Mouse (Mus musculus) cerebellum, adult 2 months (tissue): ENCODE measurements at regions not wholly inside any gene's neighbourhood (a gene's known extent, or its start where the extent isn't known, plus 50 kb on each side); places are given as distances from the start of the nearest gene placed in this dataset.

ENCODE experiments used
- DNase-seq, 2 experiments: peaks; one replicate each; pipeline ENCODE4 v3.0.0; 2021
- H3K27ac ChIP-seq: fragments of 200-500 bp; 2 replicates; pipeline ENCODE4 v1.5.1; 2012; ENCODE audit warnings: low read length, control low read depth, inconsistent platforms; ENCODE audit not compliant: insufficient read depth
- H3K27me3 ChIP-seq: fragments of 200-500 bp; 2 replicates; pipeline ENCODE4 v1.6.1; 2012; ENCODE audit warnings: inconsistent platforms, mild to moderate bottlenecking, low read length, moderate library complexity; ENCODE audit not compliant: control insufficient read depth, insufficient read depth
- H3K4me1 ChIP-seq: fragments of 200-500 bp; 2 replicates; pipeline ENCODE4 v1.6.1; 2011; ENCODE audit warnings: low read length; ENCODE audit not compliant: control insufficient read depth, insufficient read depth
- H3K4me3 ChIP-seq: fragments of 200-500 bp; replicated peaks from 2 replicates; pipeline ENCODE3; 2011; ENCODE audit warnings: mild to moderate bottlenecking, low read depth, low read length, control low read depth; ENCODE audit not compliant: insufficient read depth
- CTCF ChIP-seq: fragments of 200-500 bp; IDR thresholded peaks from 2 replicates; pipeline ENCODE4 v1.5.1; 2011; ENCODE audit warnings: low read depth, mild to moderate bottlenecking, control low read depth, low read length, moderate library complexity, borderline replicate concordance; ENCODE audit not compliant: insufficient read depth
- POLR2A ChIP-seq: fragments of 200-500 bp; IDR thresholded peaks from 2 replicates; pipeline ENCODE4 v1.6.1; 2011; ENCODE audit warnings: low read length, control low read depth, borderline replicate concordance; ENCODE audit not compliant: insufficient read depth
- WGBS: fragments of 180-500 bp; shearing (Covaris S2); methylation state at CpG from one replicate; pipeline ENCODE4 v1.1.7; 2018; 5-methylcytosine and 5-hydroxymethylcytosine counted together

DNA sequence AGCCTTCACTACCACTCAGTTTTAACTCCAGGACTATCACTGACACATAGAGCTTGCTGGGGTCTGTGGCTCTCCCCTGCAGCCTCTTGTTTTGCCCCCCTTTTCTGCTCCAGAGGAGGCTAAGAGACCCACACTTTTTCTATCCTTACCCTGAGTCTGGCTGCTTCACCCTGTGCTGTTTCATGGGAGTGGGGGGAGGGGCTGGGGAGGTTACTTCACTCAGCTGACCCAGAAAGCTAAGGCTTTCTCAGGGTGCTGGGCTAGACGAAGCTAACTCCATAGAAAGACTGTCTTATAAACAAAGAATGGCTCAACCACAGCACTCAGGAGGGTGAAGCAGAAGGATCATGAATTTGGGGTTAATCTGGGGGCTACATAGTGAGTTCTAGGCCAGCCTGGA, 93.9 kb downstream of the Vegfa start:
- no peaks in the 10 kb centered on the region for H3K27me3 ChIP-seq
- H3K27ac ChIP-seq = no peak overlapping the region
- H3K4me1 ChIP-seq = no peaks in the 10 kb centered on the region
- TF ChIP-seq CTCF = no peak
- no peak for TF ChIP-seq POLR2A
- DNase-seq = no peak
- 41% methylated on average over 1 of the region's 1 CpGs for WGBS
- H3K4me3 ChIP-seq = no peak overlapping the region

DNA sequence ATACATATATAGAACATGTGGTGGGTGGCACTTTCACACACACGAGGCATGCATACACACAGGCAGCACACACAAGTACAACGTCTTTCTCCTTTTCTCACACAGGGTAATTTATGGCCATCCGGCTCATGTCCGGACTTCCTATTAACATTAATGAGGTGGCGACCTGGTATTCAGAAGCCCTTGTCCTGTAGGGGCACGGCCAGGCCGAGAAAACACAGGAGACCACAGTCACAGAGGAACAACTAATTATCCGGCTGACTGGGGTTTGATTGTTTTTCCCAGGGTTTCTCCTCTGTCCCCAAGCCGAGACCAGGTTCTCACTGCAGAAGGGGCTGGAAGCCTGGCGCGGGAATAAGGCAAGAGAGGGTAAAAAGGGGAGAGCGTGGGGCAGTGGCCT, 95.6 kb downstream of the Vegfa start:
- no peak for TF ChIP-seq POLR2A
- no peak for TF ChIP-seq CTCF
- no peak for DNase-seq
- WGBS = 59% methylated on average over 12 of the region's 12 CpGs
- Histone ChIP-seq H3K27ac (no peak overlapping the region), H3K4me3 (no peak overlapping the region), H3K27me3 (no peaks in the 10 kb centered on the region), H3K4me1 (no peaks in the 10 kb centered on the region)

DNA sequence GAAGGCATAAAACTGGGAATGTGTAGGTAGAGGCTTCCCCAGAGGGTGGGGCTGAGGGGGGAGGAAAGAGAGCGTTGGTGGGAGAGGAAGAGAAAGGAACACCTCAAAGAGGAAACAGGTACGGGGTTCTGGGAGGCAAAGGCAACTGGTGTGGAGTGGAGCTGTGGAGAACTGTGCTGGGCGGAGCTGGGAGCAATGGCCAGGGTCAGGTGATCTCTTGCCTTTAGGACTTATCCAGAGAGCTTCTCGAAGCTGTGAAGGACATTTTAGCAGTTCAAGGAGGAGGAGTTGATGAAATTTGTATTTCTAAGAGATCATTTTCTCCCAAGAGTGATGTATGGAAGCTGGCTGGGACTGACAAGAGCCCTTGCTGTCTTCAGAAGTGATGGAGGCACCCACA, 96.9 kb downstream of the Vegfa start:
- Histone ChIP-seq H3K27me3 (no peaks in the 10 kb centered on the region), H3K27ac (no peak overlapping the region), H3K4me3 (no peak overlapping the region), H3K4me1 (no peaks in the 10 kb centered on the region)
- no peak for TF ChIP-seq CTCF
- no peak for TF ChIP-seq POLR2A
- WGBS = 77% methylated on average over 4 of the region's 4 CpGs
- DNase-seq = no peak

DNA sequence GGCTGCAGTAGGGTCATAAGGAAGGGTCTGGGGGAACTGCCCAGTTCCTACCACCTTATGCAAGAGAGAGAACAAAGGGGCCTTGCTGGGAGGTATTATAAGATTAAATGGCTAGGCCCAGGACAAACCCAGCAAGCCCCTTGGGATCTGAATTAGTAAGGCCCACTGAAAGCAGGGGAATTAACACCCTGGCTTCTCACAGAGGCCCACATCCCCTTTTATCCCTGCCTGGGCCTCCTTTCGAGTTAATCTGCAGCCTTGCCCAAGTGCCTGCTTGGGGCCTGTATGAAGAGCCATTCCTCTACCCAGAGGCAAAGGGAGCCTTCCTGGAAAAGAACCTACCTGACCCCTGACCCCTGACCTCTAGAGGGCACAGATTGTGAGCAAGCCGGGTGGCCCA, 98.2 kb downstream of the Vegfa start:
- no peak for DNase-seq
- WGBS = 64% methylated on average over 2 of the region's 2 CpGs

DNA sequence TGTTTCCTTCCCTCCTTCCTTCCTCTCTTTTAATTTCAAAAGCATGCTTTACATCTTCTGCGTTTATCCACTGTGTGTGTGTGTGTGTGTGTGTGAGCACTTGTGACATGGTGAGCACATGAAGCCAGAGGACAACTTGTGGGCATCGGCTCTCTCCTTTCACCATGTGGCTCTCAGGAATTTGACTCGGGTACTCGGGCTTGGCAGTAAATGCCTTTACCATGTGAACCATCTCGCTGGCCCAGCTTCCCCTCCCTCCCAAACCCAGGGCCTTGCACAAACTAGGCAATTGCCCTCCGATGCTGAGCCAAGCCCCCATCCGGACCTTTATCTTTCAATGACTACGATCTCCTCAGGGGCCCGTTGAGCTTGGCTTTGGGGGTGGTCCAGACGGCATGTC, 99.1 kb downstream of the Vegfa start:
- TF ChIP-seq POLR2A (no peak), CTCF (no peak)
- Histone ChIP-seq H3K27ac (no peak overlapping the region), H3K4me1 (no peaks in the 10 kb centered on the region), H3K4me3 (no peak overlapping the region), H3K27me3 (no peaks in the 10 kb centered on the region)
- 28% methylated on average over 10 of the region's 10 CpGs for WGBS
- no peak for DNase-seq

More for the DNA sequence above, 98.2 kb downstream of the Vegfa start:
- no peak overlapping the region for H3K4me3 ChIP-seq
- TF ChIP-seq POLR2A = no peak
- TF ChIP-seq CTCF = no peak
- H3K27ac ChIP-seq = no peak overlapping the region
- no peaks in the 10 kb centered on the region for H3K27me3 ChIP-seq
- H3K4me1 ChIP-seq = no peaks in the 10 kb centered on the region

DNA sequence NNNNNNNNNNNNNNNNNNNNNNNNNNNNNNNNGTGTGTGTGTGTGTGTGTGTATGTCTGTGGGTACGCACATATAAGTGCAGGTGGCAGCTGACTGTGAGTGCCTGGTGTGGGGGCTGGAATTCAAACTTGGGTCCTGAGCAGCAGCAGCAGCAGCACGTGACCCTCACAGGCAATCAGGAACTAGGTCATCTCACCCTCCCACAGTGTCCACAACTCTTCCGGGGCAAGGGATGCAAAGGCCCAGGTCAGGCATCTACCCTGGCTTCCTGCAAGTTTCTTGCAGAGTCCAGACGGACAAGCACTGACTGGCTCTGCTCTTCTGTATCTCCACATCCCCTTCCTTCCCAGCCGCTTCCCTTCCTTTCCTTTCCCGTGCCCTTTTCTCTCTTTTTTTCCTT, 99.6 kb downstream of the Vegfa start:
- TF ChIP-seq POLR2A (no peak), CTCF (no peak)
- H3K4me3 ChIP-seq = no peak overlapping the region
- no peak overlapping the region for H3K27ac ChIP-seq
- H3K27me3 ChIP-seq = no peaks in the 10 kb centered on the region
- WGBS = 68% methylated on average over 6 of the region's 6 CpGs
- no peak for DNase-seq
- no peaks in the 10 kb centered on the region for H3K4me1 ChIP-seq

DNA sequence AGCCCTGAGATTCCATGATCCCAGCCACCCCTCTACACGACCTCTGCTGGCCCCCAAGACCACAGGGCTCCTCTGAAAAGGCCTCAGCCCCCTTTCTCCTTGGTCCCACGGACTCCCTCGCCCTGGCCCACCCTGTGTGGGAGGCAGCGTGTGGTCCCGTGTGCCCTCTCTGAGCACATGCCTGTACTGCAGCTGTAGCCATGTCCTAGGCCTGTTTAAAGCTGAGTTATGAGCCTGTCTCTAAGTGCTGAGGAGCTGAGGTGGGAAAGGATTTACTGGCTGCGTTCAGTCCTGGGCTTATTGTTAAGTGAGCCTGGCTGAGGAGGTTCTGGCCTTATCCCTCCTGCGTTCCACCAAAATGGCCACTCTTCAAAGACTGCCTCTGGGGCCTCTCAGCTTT, 102.6 kb downstream of the Vegfa start:
- no peaks in the 10 kb centered on the region for H3K4me1 ChIP-seq
- no peak for DNase-seq
- TF ChIP-seq CTCF (no peak), POLR2A (no peak)
- 81% methylated on average over 7 of the region's 7 CpGs for WGBS
- no peak overlapping the region for H3K4me3 ChIP-seq
- H3K27ac ChIP-seq = no peak overlapping the region
- H3K27me3 ChIP-seq = no peaks in the 10 kb centered on the region

DNA sequence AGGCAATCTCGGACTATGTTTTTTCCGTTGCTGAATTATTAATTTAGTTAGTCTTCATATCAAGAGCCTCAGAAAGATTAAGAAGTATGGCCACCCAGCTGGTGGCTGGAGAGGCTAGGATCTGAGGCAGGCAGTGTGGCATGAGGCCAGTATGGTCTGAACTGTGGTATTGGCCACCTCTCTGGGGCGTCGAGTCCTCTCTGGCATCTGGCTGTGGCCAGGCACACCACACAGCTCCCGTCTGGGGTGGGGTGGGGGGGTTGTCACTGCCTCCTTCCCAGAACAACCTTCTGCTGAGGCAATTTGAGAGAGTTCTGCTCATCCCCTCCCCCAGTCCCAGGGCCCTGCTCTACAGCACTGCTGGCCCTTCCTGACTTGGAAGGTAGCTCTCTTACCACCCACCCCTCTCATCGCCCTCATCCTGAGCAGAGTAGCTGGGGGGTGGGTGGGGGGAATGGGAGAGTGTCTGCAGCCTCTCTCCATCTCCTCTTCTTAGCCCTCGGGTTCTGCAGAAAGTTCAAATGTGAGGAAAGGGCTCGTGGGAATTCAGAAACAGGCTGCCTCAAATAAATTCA, 103.2 kb downstream of the Vegfa start:
- H3K27ac ChIP-seq = no peak overlapping the region
- TF ChIP-seq POLR2A (no peak), CTCF (no peak)
- no peak overlapping the region for H3K4me3 ChIP-seq
- H3K27me3 ChIP-seq = no peaks in the 10 kb centered on the region
- 45% methylated on average over 8 of the region's 8 CpGs for WGBS
- no peaks in the 10 kb centered on the region for H3K4me1 ChIP-seq
- no peak for DNase-seq
